Mouse (Mus musculus) MEL (cell line): Measurements from ENCODE around the gene Gfod1.

Source experiments
- CTCF ChIP-seq, 3 experiments: IDR thresholded peaks in 2 of 3; conservative IDR thresholded peaks in 1 of 3; 2 replicates each; pipeline ENCODE4 v1.5.1; 2011 to 2012; ENCODE audit warnings: low read length in 3 of 3, low read depth in 2 of 3, mild to moderate bottlenecking in 2 of 3, improper control_type of control experiment in 1 of 3, inconsistent platforms in 1 of 3, mixed read lengths in 1 of 3, moderate library complexity in 1 of 3; ENCODE audit not compliant: control insufficient read depth in 1 of 3, insufficient read depth in 1 of 3, poor library complexity in 1 of 3, severe bottlenecking in 1 of 3
- ELF1 ChIP-seq: IDR thresholded peaks from 2 replicates; pipeline ENCODE4 v1.6.1; 2014; ENCODE audit warnings: low read depth, mild to moderate bottlenecking, inconsistent platforms, low read length, improper control_type of control experiment, moderate library complexity
- EP300 ChIP-seq, 2 experiments: IDR thresholded peaks; 2 replicates each; pipeline ENCODE4 v1.6.1; 2011; ENCODE audit warnings: improper control_type of control experiment in 2 of 2, low read length in 2 of 2, low read depth in 1 of 2, mild to moderate bottlenecking in 1 of 2
- MAX ChIP-seq: IDR thresholded peaks from 2 replicates; pipeline ENCODE4 v1.6.1; 2011; ENCODE audit warnings: low read length, improper control_type of control experiment
- POLR2A ChIP-seq, 2 experiments: IDR thresholded peaks; 2 replicates each; pipeline ENCODE4 v1.6.1; 2011 to 2012; ENCODE audit warnings: low read length in 2 of 2, mild to moderate bottlenecking in 2 of 2, control low read depth in 1 of 2, improper control_type of control experiment in 1 of 2, low read depth in 1 of 2, moderate library complexity in 1 of 2; ENCODE audit not compliant: control insufficient read depth in 1 of 2, insufficient read depth in 1 of 2, poor library complexity in 1 of 2
- POLR2AphosphoS5 ChIP-seq: IDR thresholded peaks from 2 replicates; pipeline ENCODE4 v1.6.1; 2012; ENCODE audit warnings: low read depth, borderline replicate concordance, mild to moderate bottlenecking, inconsistent platforms, low read length, moderate library complexity, mixed read lengths
- SMC3 ChIP-seq: IDR thresholded peaks from 2 replicates; pipeline ENCODE4 v1.6.1; 2011; ENCODE audit warnings: low read depth, low read length, improper control_type of control experiment
- USF2 ChIP-seq, 2 experiments: IDR thresholded peaks; 2 replicates each; pipeline ENCODE4 v1.6.1; 2011 to 2012; ENCODE audit warnings: improper control_type of control experiment in 2 of 2, low read length in 2 of 2, borderline replicate concordance in 1 of 2, inconsistent platforms in 1 of 2, low read depth in 1 of 2, mild to moderate bottlenecking in 1 of 2; ENCODE audit not compliant: insufficient read depth in 1 of 2
- ZNF384 ChIP-seq: IDR thresholded peaks from 2 replicates; pipeline ENCODE4 v1.6.1; 2012; ENCODE audit warnings: low read depth, mild to moderate bottlenecking, inconsistent platforms, low read length, improper control_type of control experiment

DNA sequence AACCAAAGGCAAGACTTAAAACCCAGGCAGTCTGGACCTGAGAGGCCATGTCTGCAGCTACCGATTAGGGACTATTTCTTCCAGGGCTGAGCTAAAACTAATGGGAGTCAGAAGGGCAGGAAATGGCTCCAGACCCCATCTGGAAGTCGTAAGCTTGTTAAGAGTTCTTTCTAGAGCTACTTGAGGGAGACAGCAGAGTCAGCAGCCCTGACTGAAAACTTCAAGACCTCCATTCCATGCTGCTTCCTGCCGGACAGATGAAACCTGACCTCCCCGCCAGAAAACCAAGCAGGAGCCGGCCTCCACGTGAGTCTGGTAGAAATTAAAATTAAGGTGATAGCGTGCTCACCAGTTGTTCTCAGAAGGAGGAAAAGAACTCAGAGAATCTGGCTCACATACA, 60.2 kb downstream of the Gfod1 start:
- no peak for TF ChIP-seq MAX
- TF ChIP-seq CTCF (IDR thresholded peaks at IDR 0.05 in 2 of 3, conservative IDR thresholded peaks at IDR 0.05 in 1 of 3; ENCODE audit: control insufficient read depth in 1 of 3, insufficient read depth in 1 of 3, low read depth in 2 of 3, low read length in 3 of 3, poor library complexity in 1 of 3, severe bottlenecking in 1 of 3): no peak
- TF ChIP-seq SMC3: no peak
- TF ChIP-seq POLR2A (IDR thresholded peaks at IDR 0.05; ENCODE audit: control insufficient read depth in 1 of 2, insufficient read depth in 1 of 2, low read depth in 1 of 2, low read length in 2 of 2, poor library complexity in 1 of 2): no peak
- TF ChIP-seq ELF1: no peak
- TF ChIP-seq EP300 (IDR thresholded peaks at IDR 0.05; ENCODE audit: low read depth in 1 of 2, low read length in 2 of 2): no peak
- no peak for TF ChIP-seq ZNF384
- TF ChIP-seq USF2 (IDR thresholded peaks at IDR 0.05; ENCODE audit: borderline replicate concordance in 1 of 2, insufficient read depth in 1 of 2, low read depth in 1 of 2, low read length in 2 of 2): no peak
- no peak for TF ChIP-seq POLR2AphosphoS5
